Mouse (Mus musculus): Measurements from ENCODE around the gene Rhobtb1. TPM values are rescaled to one million over a fixed set of nuclear protein-coding genes. Genes with fewer than 3 reads are reported as not detected.

The Rhobtb1 gene
- polyA plus RNA-seq, 1 experiment from 2014 or later = 18.1 TPM

DNA sequence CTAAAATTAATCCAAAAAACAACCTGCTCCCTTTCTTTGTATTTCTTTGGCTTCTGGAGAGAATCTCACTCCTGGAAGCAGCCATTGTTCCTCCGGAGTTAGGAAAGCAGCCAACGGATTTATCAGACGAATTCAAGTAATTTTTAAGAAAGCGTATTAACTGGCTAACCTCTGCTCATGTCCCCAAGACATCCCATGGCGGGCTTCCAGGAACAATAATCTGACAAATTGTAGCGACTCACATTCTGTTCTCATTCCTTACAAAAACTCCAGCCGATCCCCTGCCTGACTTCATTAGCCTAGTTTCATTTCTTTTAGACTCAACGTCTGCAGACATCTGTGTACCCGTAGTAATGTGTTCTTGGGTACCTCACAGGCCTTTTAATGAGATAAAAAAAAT, 107.4 kb downstream of the Rhobtb1 start:
- no peak overlapping the region for H3K27ac ChIP-seq (replicated peaks; ENCODE audit: low read depth, low read length)
- 51% methylated on average over 9 of the region's 9 CpGs for WGBS
- no peak for ATAC-seq (ENCODE audit: low FRiP score, low TSS enrichment)
- H3K36me3 ChIP-seq (ENCODE audit: control insufficient read depth, insufficient read depth, low read length) = no peaks in the 10 kb centered on the region
- H3K4me3 ChIP-seq (replicated peaks; ENCODE audit: low read depth, low read length) = no peak overlapping the region
- H3K4me2 ChIP-seq (ENCODE audit: low read length) = no peak overlapping the region
- no peaks in the 10 kb centered on the region for H3K9me3 ChIP-seq (ENCODE audit: control insufficient read depth, low read length)
- peaks cover 9% of the 10 kb centered on the region for H3K4me1 ChIP-seq (ENCODE audit: control insufficient read depth, insufficient read depth, low read length)
- H3K9ac ChIP-seq (replicated peaks; ENCODE audit: low read length) = no peak overlapping the region
- H3K27me3 ChIP-seq (ENCODE audit: control insufficient read depth, insufficient read depth, low read length) = no peaks in the 10 kb centered on the region
- DNase-seq = no peak

GRCm38 (mm10) chr10:69259161-69259560, 107.9 kb downstream of the Rhobtb1 start:
- ATAC-seq (ENCODE audit: low FRiP score, low TSS enrichment) (no peak), DNase-seq (no peak)
- H3K4me2 ChIP-seq (ENCODE audit: low read length) = no peak overlapping the region
- H3K27ac ChIP-seq (replicated peaks; ENCODE audit: low read depth, low read length) = no peak overlapping the region
- no peak overlapping the region for H3K9ac ChIP-seq (replicated peaks; ENCODE audit: low read length)
- H3K9me3 ChIP-seq (ENCODE audit: control insufficient read depth, low read length) = no peaks in the 10 kb centered on the region
- no peaks in the 10 kb centered on the region for H3K36me3 ChIP-seq (ENCODE audit: control insufficient read depth, insufficient read depth, low read length)
- no peak overlapping the region for H3K4me3 ChIP-seq (replicated peaks; ENCODE audit: low read depth, low read length)
- 83% methylated on average over 2 of the region's 2 CpGs for WGBS
- H3K4me1 ChIP-seq (ENCODE audit: control insufficient read depth, insufficient read depth, low read length) = peaks cover 9% of the 10 kb centered on the region
- H3K27me3 ChIP-seq (ENCODE audit: control insufficient read depth, insufficient read depth, low read length) = no peaks in the 10 kb centered on the region

DNA sequence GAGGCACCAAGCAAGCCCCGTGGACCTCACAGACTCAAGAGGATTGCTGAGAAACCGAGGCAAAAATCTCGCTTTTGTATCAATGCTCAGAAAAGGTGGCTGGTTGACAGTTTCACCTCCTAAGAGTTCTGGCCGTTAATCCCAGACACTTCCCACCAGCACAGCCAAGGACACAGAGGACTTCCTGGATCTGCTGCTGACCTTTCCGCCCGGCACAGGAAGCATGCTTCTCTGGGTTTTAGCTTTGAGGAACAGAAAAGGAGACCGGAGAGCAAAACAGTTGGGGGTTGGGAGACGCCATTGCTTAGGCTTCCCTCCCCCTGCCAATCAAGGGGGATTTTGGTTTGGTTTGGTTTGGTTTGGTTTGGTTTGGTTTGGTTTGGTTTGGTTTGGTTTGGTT, 108.7 kb downstream of the Rhobtb1 start:
- ATAC-seq (ENCODE audit: low FRiP score, low TSS enrichment) (no peak), DNase-seq (no peak)
- WGBS = 96% methylated on average over 8 of the region's 8 CpGs
- no peaks in the 10 kb centered on the region for H3K36me3 ChIP-seq (ENCODE audit: control insufficient read depth, insufficient read depth, low read length)
- no peak overlapping the region for H3K4me3 ChIP-seq (replicated peaks; ENCODE audit: low read depth, low read length)
- H3K9ac ChIP-seq (replicated peaks; ENCODE audit: low read length) = no peak overlapping the region
- H3K27ac ChIP-seq (replicated peaks; ENCODE audit: low read depth, low read length) = no peak overlapping the region
- no peak overlapping the region for H3K4me2 ChIP-seq (ENCODE audit: low read length)
- 0 out of 2 replicates have a peak, but pooled peaks cover 3% of the 10 kb centered on the region for H3K4me1 ChIP-seq (ENCODE audit: control insufficient read depth, insufficient read depth, low read length)
- no peaks in the 10 kb centered on the region for H3K9me3 ChIP-seq (ENCODE audit: control insufficient read depth, low read length)
- no peaks in the 10 kb centered on the region for H3K27me3 ChIP-seq (ENCODE audit: control insufficient read depth, insufficient read depth, low read length)

- Histone ChIP-seq H3K4me2 (ENCODE audit: low read length) (no peak overlapping the region), H3K4me3 (replicated peaks; ENCODE audit: low read depth, low read length) (no peak overlapping the region), H3K27ac (replicated peaks; ENCODE audit: low read depth, low read length) (no peak overlapping the region), H3K27me3 (ENCODE audit: control insufficient read depth, insufficient read depth, low read length) (no peaks in the 10 kb centered on the region), H3K36me3 (ENCODE audit: control insufficient read depth, insufficient read depth, low read length) (no peaks in the 10 kb centered on the region), H3K9ac (replicated peaks; ENCODE audit: low read length) (no peak overlapping the region), H3K4me1 (ENCODE audit: control insufficient read depth, insufficient read depth, low read length) (0 out of 2 replicates have a peak, but pooled peaks cover 8% of the 10 kb centered on the region), H3K9me3 (ENCODE audit: control insufficient read depth, low read length) (no peaks in the 10 kb centered on the region)
- DNase-seq = no peak
- no peak for ATAC-seq (ENCODE audit: low FRiP score, low TSS enrichment)
- 79% methylated on average over 14 of the region's 14 CpGs for WGBS
These were observed 111.9 kb downstream of the Rhobtb1 start for GRCm38 (mm10) chr10:69262918-69263822.

DNA sequence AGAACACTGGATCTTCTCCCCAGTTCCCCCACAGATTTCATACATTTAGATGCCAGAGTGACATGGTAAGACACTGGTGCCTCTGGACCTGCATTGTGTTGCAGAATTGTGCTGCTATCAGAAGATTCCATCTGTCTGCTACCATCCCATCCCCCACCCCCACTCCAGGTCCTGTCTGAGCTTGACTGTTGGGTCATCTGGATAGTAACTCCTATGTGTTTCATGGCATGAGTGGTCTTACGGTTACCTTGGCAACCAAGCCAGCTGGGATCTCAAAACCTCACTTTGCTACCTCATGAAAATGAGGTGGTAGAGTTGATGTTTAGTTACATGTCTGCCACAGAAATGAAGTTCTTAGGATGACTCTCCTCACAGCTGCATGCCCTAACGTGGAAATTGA, 112.7 kb downstream of the Rhobtb1 start:
- ATAC-seq (ENCODE audit: low FRiP score, low TSS enrichment) (no peak), DNase-seq (peak; percentile 51)
- no peak overlapping the region for H3K27ac ChIP-seq (replicated peaks; ENCODE audit: low read depth, low read length)
- no peak overlapping the region for H3K4me3 ChIP-seq (replicated peaks; ENCODE audit: low read depth, low read length)
- no peaks in the 10 kb centered on the region for H3K9me3 ChIP-seq (ENCODE audit: control insufficient read depth, low read length)
- no peaks in the 10 kb centered on the region for H3K27me3 ChIP-seq (ENCODE audit: control insufficient read depth, insufficient read depth, low read length)
- H3K36me3 ChIP-seq (ENCODE audit: control insufficient read depth, insufficient read depth, low read length) = no peaks in the 10 kb centered on the region
- H3K4me2 ChIP-seq (ENCODE audit: low read length) = no peak overlapping the region
- H3K4me1 ChIP-seq (ENCODE audit: control insufficient read depth, insufficient read depth, low read length) = 0 out of 2 replicates have a peak, but pooled peaks cover 11% of the 10 kb centered on the region
- 74% methylated on average over 2 of the region's 2 CpGs for WGBS
- H3K9ac ChIP-seq (replicated peaks; ENCODE audit: low read length) = no peak overlapping the region

DNA sequence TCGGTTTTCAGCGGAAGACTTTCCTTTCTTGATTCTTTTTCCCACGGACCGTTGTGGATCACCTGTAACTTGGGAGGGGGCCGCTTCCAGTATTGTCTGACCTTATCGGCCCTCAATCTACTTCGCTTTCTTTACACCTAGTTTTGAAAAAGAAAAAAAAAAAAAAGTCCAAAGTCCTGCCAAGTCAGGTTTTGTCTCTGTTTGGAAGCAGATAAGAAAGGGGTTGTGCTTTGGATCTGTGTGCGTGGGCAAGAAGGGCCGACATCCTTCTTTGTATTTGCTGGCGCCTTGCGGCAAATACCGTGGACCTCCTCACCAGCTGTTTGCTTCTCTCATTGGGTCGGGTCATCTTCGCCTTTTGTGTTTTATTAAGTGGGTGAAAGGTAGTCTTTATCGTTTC, 114.2 kb downstream of the Rhobtb1 start:
- Histone ChIP-seq H3K36me3 (ENCODE audit: control insufficient read depth, insufficient read depth, low read length) (peaks cover 6% of the 10 kb centered on the region), H3K27ac (replicated peaks; ENCODE audit: low read depth, low read length) (no peak overlapping the region), H3K9me3 (ENCODE audit: control insufficient read depth, low read length) (0 out of 2 replicates have a peak, but pooled peaks cover 7% of the 10 kb centered on the region), H3K4me3 (replicated peaks; ENCODE audit: low read depth, low read length) (no peak overlapping the region), H3K4me1 (ENCODE audit: control insufficient read depth, insufficient read depth, low read length) (0 out of 2 replicates have a peak, but pooled peaks cover 11% of the 10 kb centered on the region), H3K4me2 (ENCODE audit: low read length) (no peak overlapping the region), H3K9ac (replicated peaks; ENCODE audit: low read length) (no peak overlapping the region), H3K27me3 (ENCODE audit: control insufficient read depth, insufficient read depth, low read length) (no peaks in the 10 kb centered on the region)
- WGBS = 93% methylated on average over 15 of the region's 15 CpGs
- ATAC-seq (ENCODE audit: low FRiP score, low TSS enrichment) (no peak), DNase-seq (no peak)

- Histone ChIP-seq H3K4me1 (ENCODE audit: control insufficient read depth, insufficient read depth, low read length) (0 out of 2 replicates have a peak, but pooled peaks cover 11% of the 10 kb centered on the region), H3K4me2 (ENCODE audit: low read length) (no peak overlapping the region), H3K9me3 (ENCODE audit: control insufficient read depth, low read length) (0 out of 2 replicates have a peak, but pooled peaks cover 7% of the 10 kb centered on the region), H3K4me3 (replicated peaks; ENCODE audit: low read depth, low read length) (no peak overlapping the region), H3K27me3 (ENCODE audit: control insufficient read depth, insufficient read depth, low read length) (no peaks in the 10 kb centered on the region), H3K27ac (replicated peaks; ENCODE audit: low read depth, low read length) (peak overlapping the region; percentile 32; the same call in 1 of the 2 replicates), H3K9ac (replicated peaks; ENCODE audit: low read length) (no peak overlapping the region), H3K36me3 (ENCODE audit: control insufficient read depth, insufficient read depth, low read length) (peaks cover 20% of the 10 kb centered on the region)
- no peak for ATAC-seq (ENCODE audit: low FRiP score, low TSS enrichment)
- peak; percentile 49 for DNase-seq
- 20% methylated on average over 10 of the region's 10 CpGs for WGBS
These were observed 116.9 kb downstream of the Rhobtb1 start for GRCm38 (mm10) chr10:69268061-69268643.

- H3K27ac ChIP-seq (replicated peaks; ENCODE audit: low read depth, low read length) = no peak overlapping the region
- H3K9me3 ChIP-seq (ENCODE audit: control insufficient read depth, low read length) = 0 out of 2 replicates have a peak, but pooled peaks cover 7% of the 10 kb centered on the region
- DNase-seq = peak; percentile 13
- H3K36me3 ChIP-seq (ENCODE audit: control insufficient read depth, insufficient read depth, low read length) = peaks cover 23% of the 10 kb centered on the region
- H3K4me3 ChIP-seq (replicated peaks; ENCODE audit: low read depth, low read length) = no peak overlapping the region
- H3K4me1 ChIP-seq (ENCODE audit: control insufficient read depth, insufficient read depth, low read length) = 0 out of 2 replicates have a peak, but pooled peaks cover 8% of the 10 kb centered on the region
- WGBS = 29% methylated on average over 10 of the region's 10 CpGs
- H3K9ac ChIP-seq (replicated peaks; ENCODE audit: low read length) = no peak overlapping the region
- ATAC-seq (ENCODE audit: low FRiP score, low TSS enrichment) = no peak
- H3K4me2 ChIP-seq (ENCODE audit: low read length) = no peak overlapping the region
- H3K27me3 ChIP-seq (ENCODE audit: control insufficient read depth, insufficient read depth, low read length) = no peaks in the 10 kb centered on the region
These were observed 120.2 kb downstream of the Rhobtb1 start for GRCm38 (mm10) chr10:69271436-69271835.

Measured in midbrain, embryonic 14.5 days (tissue).